Mouse (Mus musculus): ENCODE data around the gene Caskin2.
"Not testable (repeated sequence)": the region's sequence is repeated elsewhere in the genome, so short reads cannot be mapped to it uniquely, and the experiment has no call there.

Caskin2 gene

DNA sequence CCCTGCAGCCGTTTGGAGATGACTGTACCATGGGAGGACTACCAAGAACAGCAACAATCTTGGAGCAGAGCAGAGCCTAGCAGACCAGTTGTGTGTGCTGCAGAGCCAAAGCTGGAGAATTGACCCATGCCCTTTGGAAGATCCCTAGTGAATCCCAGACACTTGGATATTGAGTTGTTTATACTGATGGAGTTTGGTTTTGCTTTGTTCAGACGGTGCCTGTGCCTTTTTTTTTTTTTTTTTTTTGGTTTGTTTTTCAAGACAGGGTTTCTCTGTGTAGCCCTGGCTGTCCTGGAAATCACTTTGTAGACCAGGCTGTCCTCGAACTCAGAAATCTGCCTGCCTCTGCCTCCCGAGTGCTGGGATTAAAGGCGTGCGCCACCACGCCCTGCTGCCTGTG is 51.3 kb downstream of the Caskin2 start:
- DNase-seq, result not testable (repeated sequence)

DNA sequence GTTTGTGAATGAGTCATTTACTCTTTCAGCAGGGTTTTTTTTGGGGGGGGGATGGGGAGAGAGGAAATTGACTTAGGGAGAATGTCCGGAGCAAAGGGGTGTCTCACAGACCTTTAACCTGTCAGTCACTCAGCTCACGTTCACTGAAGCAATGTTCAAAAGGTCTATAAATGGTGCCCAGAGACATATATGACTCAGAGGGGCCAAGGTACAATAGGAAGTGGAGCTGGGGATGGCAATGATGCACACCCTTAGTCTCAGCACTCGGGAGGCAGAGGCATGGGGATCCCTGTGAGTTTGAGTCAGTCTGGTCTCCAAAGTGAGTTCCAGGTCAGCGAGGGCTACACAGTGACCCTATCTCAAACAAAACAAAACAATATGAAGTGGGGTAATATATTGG is 60.0 kb downstream of the Caskin2 start:
- DNase-seq, result no peak

DNA sequence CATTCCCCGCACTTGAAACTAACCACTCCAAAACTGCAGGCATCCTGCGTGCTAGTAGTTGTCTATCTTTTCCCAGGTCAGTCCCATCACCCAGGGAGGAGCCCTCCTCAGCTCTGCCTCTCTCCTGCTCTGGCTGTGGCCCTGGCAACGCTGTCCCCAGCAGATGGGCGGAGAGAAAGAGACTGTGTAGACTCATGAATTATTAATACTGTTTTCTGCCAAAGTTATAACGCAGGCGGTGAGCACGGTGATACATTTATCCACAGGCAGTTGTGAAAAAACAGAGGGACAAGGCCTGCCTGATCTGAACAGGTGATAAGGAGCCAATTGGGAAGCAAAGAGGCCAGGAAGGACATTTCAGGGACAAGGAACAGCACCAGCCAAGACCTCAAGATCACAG is 60.8 kb downstream of the Caskin2 start:
- DNase-seq, result no peak

DNA sequence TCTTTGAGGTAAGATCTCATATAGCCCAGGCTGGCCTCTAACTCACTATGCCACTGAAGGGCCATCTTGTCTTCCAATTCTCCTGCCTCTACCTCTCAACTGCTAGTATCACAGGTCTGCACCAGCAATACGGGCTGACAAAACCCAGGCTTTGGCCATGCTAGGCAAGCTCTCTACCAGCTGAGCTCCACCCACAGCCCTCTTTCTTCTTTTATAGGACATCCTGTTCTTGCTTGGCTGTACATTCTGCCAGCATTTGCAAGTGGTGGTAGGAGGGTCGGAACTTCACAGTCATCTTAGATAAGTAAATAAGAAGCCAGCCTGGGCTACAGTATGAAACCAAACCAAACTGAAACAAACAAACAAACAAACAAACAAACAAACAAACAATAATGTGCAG is 61.7 kb downstream of the Caskin2 start:
- DNase-seq, result no peak

- no peak for DNase-seq
Observed at GRCm38 (mm10) chr11:115749834-115750233, 63.6 kb downstream of the Caskin2 start.

Measured in right cerebral cortex, postnatal 14 days (tissue).